Mouse (Mus musculus) liver, adult 2 months (tissue): ENCODE data around the gene Sgf29. TPM values are rescaled to one million over a fixed set of nuclear protein-coding genes. Genes with fewer than 3 reads are reported as not detected.
"Not testable (repeated sequence)": the region's sequence is repeated elsewhere in the genome, so short reads cannot be mapped to it uniquely, and the experiment has no call there.

Source experiments
- DNase-seq: peaks from one replicate; pipeline ENCODE4 v3.0.0-alpha.2; 2011; ENCODE audit warnings: low read depth, low spot score; ENCODE audit errors: extremely low read depth
- H3K27ac ChIP-seq: fragments of 200-500 bp; replicated peaks from 2 replicates; pipeline ENCODE4 v1.5.1; 2012; ENCODE audit warnings: low read depth, mild to moderate bottlenecking, control low read depth, inconsistent platforms, low read length; ENCODE audit not compliant: insufficient read depth
- H3K27me3 ChIP-seq: fragments of 200-500 bp; 2 replicates; pipeline ENCODE4 v1.6.1; 2012; ENCODE audit warnings: mild to moderate bottlenecking, moderate library complexity, low read length, inconsistent platforms; ENCODE audit not compliant: control insufficient read depth, insufficient read depth
- H3K36me3 ChIP-seq: fragments of 200-500 bp; 2 replicates; pipeline ENCODE4 v1.6.1; 2012; ENCODE audit warnings: low read length, inconsistent platforms; ENCODE audit not compliant: control insufficient read depth, insufficient read depth
- H3K4me1 ChIP-seq: fragments of 200-500 bp; 2 replicates; pipeline ENCODE4 v1.6.1; 2011; ENCODE audit warnings: low read length; ENCODE audit not compliant: control insufficient read depth, insufficient read depth
- H3K4me3 ChIP-seq: fragments of 200-500 bp; 2 replicates; pipeline ENCODE4 v1.5.1; 2011; ENCODE audit warnings: low read depth, mild to moderate bottlenecking, control low read depth, low read length, moderate library complexity; ENCODE audit not compliant: insufficient read depth
- H3K79me2 ChIP-seq: fragments of 200-500 bp; 2 replicates; pipeline ENCODE4 v1.6.1; 2012; ENCODE audit warnings: inconsistent platforms, mild to moderate bottlenecking, low read length, moderate library complexity; ENCODE audit not compliant: control insufficient read depth, insufficient read depth
- H3K9ac ChIP-seq: fragments of 200-500 bp; 2 replicates; pipeline ENCODE4 v1.6.1; 2012; ENCODE audit warnings: low read depth, mild to moderate bottlenecking, control low read depth, inconsistent platforms, low read length
- CTCF ChIP-seq: fragments of 200-500 bp; IDR thresholded peaks from 2 replicates; pipeline ENCODE4 v1.5.1; 2011; ENCODE audit warnings: low read depth, low read length, control low read depth
- POLR2A ChIP-seq: fragments of 200-500 bp; IDR thresholded peaks from 2 replicates; pipeline ENCODE4 v1.6.1; 2011; ENCODE audit warnings: low read length, control low read depth; ENCODE audit not compliant: insufficient read depth; ENCODE audit errors: extremely low read depth
- WGBS: fragments of 180-500 bp; shearing (Covaris S2); methylation state at CpG from one replicate; pipeline ENCODE4 v1.1.7; 2018; 5-methylcytosine and 5-hydroxymethylcytosine counted together
- polyA plus RNA-seq: library from polyadenylated mRNA; depleted of rRNA; stranded (reverse); fragments of >200 nt; gene quantifications from 2 replicates; pipeline ENCODE4 v1.2.3, GENCODE M21; 2012
- total RNA-seq: library from RNA; depleted of rRNA; stranded (reverse); fragments of >200 nt; gene quantifications from 2 replicates; pipeline ENCODE4 v1.2.3, GENCODE M21; 2014

Sgf29 gene
- total and polyA plus RNA-seq, 2 experiments, result 7.7 to 54.2 TPM

GRCm38 (mm10) chr7:126678545-126679341 lies 29.6 kb downstream of the Sgf29 start:
- Histone ChIP-seq H3K36me3 (peaks cover 6% of the 10 kb centered on the region), H3K4me3 (peak overlapping the region; percentile 8; the same call in 1 of the 2 replicates), H3K27me3 (no peaks in the 10 kb centered on the region), H3K27ac (peak overlapping the region; percentile 100), H3K79me2 (no peaks in the 10 kb centered on the region; the same call in 1 of the 2 replicates), H3K4me1 (peaks cover 46% of the 10 kb centered on the region), H3K9ac (peak overlapping the region; percentile 74)
- TF ChIP-seq POLR2A (no peak), CTCF (no peak)
- WGBS, result 25% methylated on average over 8 of the region's 8 CpGs
- peak; percentile 94 for DNase-seq

- no peak for DNase-seq
- Histone ChIP-seq H3K27ac (peak overlapping the region; percentile 54), H3K4me1 (peaks cover 41% of the 10 kb centered on the region), H3K27me3 (no peaks in the 10 kb centered on the region), H3K9ac (no peak overlapping the region), H3K4me3 (no peak overlapping the region), H3K36me3 (0 out of 2 replicates have a peak, but pooled peaks cover 2% of the 10 kb centered on the region), H3K79me2 (no peaks in the 10 kb centered on the region; the same call in 1 of the 2 replicates)
- no peak for TF ChIP-seq CTCF
- no peak for TF ChIP-seq POLR2A
- 51% methylated on average over 5 of the region's 5 CpGs for WGBS
These were observed 30.6 kb downstream of the Sgf29 start for GRCm38 (mm10) chr7:126679683-126680082.

- Histone ChIP-seq H3K9ac (no peak overlapping the region), H3K27ac (no peak overlapping the region), H3K36me3 (no peaks in the 10 kb centered on the region), H3K27me3 (no peaks in the 10 kb centered on the region), H3K4me1 (peaks cover 36% of the 10 kb centered on the region), H3K79me2 (no peaks in the 10 kb centered on the region), H3K4me3 (no peak overlapping the region)
- DNase-seq, result peak; percentile 98
- TF ChIP-seq CTCF (0 out of 2 replicates have a peak, but pooled peaks have one; percentile 6), POLR2A (no peak)
- 20% methylated on average over 5 of the region's 5 CpGs for WGBS
These were observed 32.1 kb downstream of the Sgf29 start for GRCm38 (mm10) chr7:126681221-126681620.

- H3K27me3 ChIP-seq, DNase-seq, H3K79me2 ChIP-seq, H3K36me3 ChIP-seq, H3K4me3 ChIP-seq, H3K9ac ChIP-seq: not testable (repeated sequence)
- WGBS, result 80% methylated on average over 4 of the region's 4 CpGs
- H3K27ac ChIP-seq, result peak overlapping the region; percentile 36
- H3K4me1 ChIP-seq, result peaks cover 25% of the 10 kb centered on the region
These were observed 39.0 kb downstream of the Sgf29 start for GRCm38 (mm10) chr7:126688156-126688555.

GRCm38 (mm10) chr7:126689021-126689420 lies 39.9 kb downstream of the Sgf29 start:
- H3K4me1 ChIP-seq, result peaks cover 26% of the 10 kb centered on the region
- TF ChIP-seq POLR2A (no peak), CTCF (no peak)
- no peaks in the 10 kb centered on the region for H3K36me3 ChIP-seq
- 19% methylated on average over 3 of the region's 3 CpGs for WGBS
- H3K27me3 ChIP-seq, result no peaks in the 10 kb centered on the region
- H3K79me2 ChIP-seq, result no peaks in the 10 kb centered on the region
- no peak overlapping the region for H3K4me3 ChIP-seq
- H3K27ac ChIP-seq, result peak overlapping the region; percentile 84
- peak; percentile 99 for DNase-seq
- 0 out of 2 replicates have a peak overlapping the region, but pooled peaks have one; percentile 1 for H3K9ac ChIP-seq

GRCm38 (mm10) chr7:126690737-126691136 lies 41.6 kb downstream of the Sgf29 start:
- Histone ChIP-seq H3K79me2 (no peaks in the 10 kb centered on the region), H3K36me3 (no peaks in the 10 kb centered on the region), H3K27me3 (no peaks in the 10 kb centered on the region), H3K9ac (peak overlapping the region; percentile 12), H3K4me1 (peaks cover 29% of the 10 kb centered on the region), H3K27ac (peak overlapping the region; percentile 83), H3K4me3 (no peak overlapping the region)
- DNase-seq, result peak; percentile 97
- 27% methylated on average over 3 of the region's 3 CpGs for WGBS
- TF ChIP-seq POLR2A (no peak), CTCF (no peak)
